Mouse (Mus musculus): ENCODE data around the gene Gm13103. TPM values are rescaled to one million over a fixed set of nuclear protein-coding genes. Genes with fewer than 3 reads are reported as not detected.
"Not testable (repeated sequence)": the region's sequence is repeated elsewhere in the genome, so short reads cannot be mapped to it uniquely, and the experiment has no call there.

Gm13103 gene
- not detected in 2 replicates for polyA plus RNA-seq (2015; fragmentation: Nextera tagmentation; extraction: Ambion mirVana)

GRCm38 (mm10) chr4:143846197-143846596 is at the start of gene Gm13103:
Gm13103 (plus strand) TSS chr4:143846497.
- not testable (repeated sequence) for H3K27me3 ChIP-seq (replicated peaks); H3K27ac ChIP-seq (replicated peaks); H3K36me3 ChIP-seq; H3K9ac ChIP-seq; ATAC-seq (ENCODE audit: extremely low read depth, insufficient number of reproducible peaks, low FRiP score, low TSS enrichment); H3K4me2 ChIP-seq; H3K4me1 ChIP-seq; H3K4me3 ChIP-seq
- peaks cover 30% of the 10 kb centered on the region for H3K9me3 ChIP-seq

GRCm38 (mm10) chr4:143815993-143816392 is 30.3 kb upstream of the Gm13103 start, which contains the start of gene Gm13084:
Gm13084 (minus strand) TSS chr4:143816093.
- Histone ChIP-seq H3K36me3 (no peaks in the 10 kb centered on the region), H3K9ac (no peak within 1 kb of the TSS), H3K9me3 (peaks cover 38% of the 10 kb centered on the region), H3K4me3 (no peak within 1 kb of the TSS), H3K27ac (replicated peaks) (no peak within 1 kb of the TSS), H3K4me1 (no peaks in the 10 kb centered on the region), H3K27me3 (replicated peaks) (no peaks in the 10 kb centered on the region), H3K4me2 (no peak within 1 kb of the TSS)
- ATAC-seq (ENCODE audit: extremely low read depth, insufficient number of reproducible peaks, low FRiP score, low TSS enrichment): no peak
- 70% methylated on average over 2 of the region's 2 CpGs for WGBS

- not testable (repeated sequence) for ATAC-seq (ENCODE audit: extremely low read depth, insufficient number of reproducible peaks, low FRiP score, low TSS enrichment); H3K27me3 ChIP-seq (replicated peaks); H3K4me2 ChIP-seq; H3K27ac ChIP-seq (replicated peaks); H3K4me3 ChIP-seq; H3K4me1 ChIP-seq; H3K9ac ChIP-seq; H3K36me3 ChIP-seq
- WGBS: 44% methylated on average over 1 of the region's 1 CpGs
- peaks cover 36% of the 10 kb centered on the region for H3K9me3 ChIP-seq
Observed at GRCm38 (mm10) chr4:143882371-143882770, 36.1 kb downstream of the Gm13103 start.

- H3K4me1 ChIP-seq; H3K4me3 ChIP-seq; H3K27ac ChIP-seq (replicated peaks); H3K4me2 ChIP-seq; H3K9ac ChIP-seq; H3K27me3 ChIP-seq (replicated peaks); ATAC-seq (ENCODE audit: extremely low read depth, insufficient number of reproducible peaks, low FRiP score, low TSS enrichment); H3K36me3 ChIP-seq: not testable (repeated sequence)
- 76% methylated on average over 3 of the region's 3 CpGs for WGBS
- peaks cover 30% of the 10 kb centered on the region for H3K9me3 ChIP-seq
Observed at GRCm38 (mm10) chr4:143894406-143894805, 48.1 kb downstream of the Gm13103 start.

- H3K9me3 ChIP-seq; H3K27ac ChIP-seq (replicated peaks); H3K4me1 ChIP-seq; H3K27me3 ChIP-seq (replicated peaks); H3K4me2 ChIP-seq; H3K9ac ChIP-seq; H3K36me3 ChIP-seq; ATAC-seq (ENCODE audit: extremely low read depth, insufficient number of reproducible peaks, low FRiP score, low TSS enrichment); H3K4me3 ChIP-seq: not testable (repeated sequence)
- WGBS: 77% methylated on average over 1 of the region's 1 CpGs
Observed at GRCm38 (mm10) chr4:143900280-143900679, 54.0 kb downstream of the Gm13103 start, which contains the start of gene Pramef6. Pramef6 (minus strand) TSS chr4:143900380.

Other genes with a start within 250 kb of the Gm13103 start
- gene Gm13083, start 231.5 kb upstream of the Gm13103 start, polyA plus RNA-seq (2015; fragmentation: Nextera tagmentation; extraction: Ambion mirVana): not detected in 2 replicates
- gene Gm13088, start 189.3 kb upstream of the Gm13103 start, polyA plus RNA-seq (2015; fragmentation: Nextera tagmentation; extraction: Ambion mirVana): not detected in 2 replicates
- not detected in 2 replicates for gene Gm13089, start 143.8 kb upstream of the Gm13103 start, polyA plus RNA-seq (2015; fragmentation: Nextera tagmentation; extraction: Ambion mirVana)
- not detected in 2 replicates for gene Gm13078, start 127.0 kb upstream of the Gm13103 start, polyA plus RNA-seq (2015; fragmentation: Nextera tagmentation; extraction: Ambion mirVana)
- not detected in 2 replicates for gene Gm13023, start 57.1 kb upstream of the Gm13103 start, polyA plus RNA-seq (2015; fragmentation: Nextera tagmentation; extraction: Ambion mirVana)
- not detected in 2 replicates for gene Gm13084, start 30.4 kb upstream of the Gm13103 start, polyA plus RNA-seq (2015; fragmentation: Nextera tagmentation; extraction: Ambion mirVana)
- not detected in 2 replicates for gene Pramef6, start 53.9 kb downstream of the Gm13103 start, polyA plus RNA-seq (2015; fragmentation: Nextera tagmentation; extraction: Ambion mirVana)
- not detected in 2 replicates for gene Pramef25, start 104.5 kb downstream of the Gm13103 start, polyA plus RNA-seq (2015; fragmentation: Nextera tagmentation; extraction: Ambion mirVana)
- gene Gm13101, start 120.5 kb downstream of the Gm13103 start, polyA plus RNA-seq (2015; fragmentation: Nextera tagmentation; extraction: Ambion mirVana): not detected in 2 replicates
- not detected in 2 replicates for gene Pramef17, start 147.9 kb downstream of the Gm13103 start, polyA plus RNA-seq (2015; fragmentation: Nextera tagmentation; extraction: Ambion mirVana)
- gene Pramel4, start 212.6 kb downstream of the Gm13103 start, polyA plus RNA-seq (2015; fragmentation: Nextera tagmentation; extraction: Ambion mirVana): not detected in 2 replicates